Mouse (Mus musculus): ENCODE results near the gene Ccna2. TPM values are rescaled to one million over a fixed set of nuclear protein-coding genes. Genes with fewer than 3 reads are reported as not detected.

Gene Ccna2
- polyA plus RNA-seq, 1 experiment from 2014 or later, result 75.6 TPM

GRCm38 (mm10) chr3:36524466-36524865 lies 47.5 kb downstream of the Ccna2 start:
- no peaks in the 10 kb centered on the region for H3K36me3 ChIP-seq (ENCODE audit: control insufficient read depth, insufficient read depth)
- ATAC-seq, result no peak
- 80% methylated on average over 3 of the region's 3 CpGs for WGBS
- peaks cover 11% of the 10 kb centered on the region; the same call in 1 of the 2 replicates for H3K27me3 ChIP-seq (replicated peaks; ENCODE audit: control insufficient read depth, insufficient read depth, low read length)
- no peaks in the 10 kb centered on the region for H3K9me3 ChIP-seq (ENCODE audit: control insufficient read depth, low read length)
- no peak overlapping the region for H3K4me3 ChIP-seq (replicated peaks; ENCODE audit: low read length)
- no peak overlapping the region for H3K9ac ChIP-seq (replicated peaks; ENCODE audit: low read depth, low read length)
- H3K4me2 ChIP-seq (ENCODE audit: low read length), result no peak overlapping the region
- H3K4me1 ChIP-seq (replicated peaks; ENCODE audit: control insufficient read depth, insufficient read depth, low read length), result peaks cover 9% of the 10 kb centered on the region
- H3K27ac ChIP-seq (ENCODE audit: low read length), result no peak overlapping the region

GRCm38 (mm10) chr3:36522137-36522536 lies 49.8 kb downstream of the Ccna2 start:
- Histone ChIP-seq H3K9me3 (ENCODE audit: control insufficient read depth, low read length) (no peaks in the 10 kb centered on the region), H3K27ac (ENCODE audit: low read length) (no peak overlapping the region), H3K4me3 (replicated peaks; ENCODE audit: low read length) (no peak overlapping the region), H3K9ac (replicated peaks; ENCODE audit: low read depth, low read length) (no peak overlapping the region), H3K27me3 (replicated peaks; ENCODE audit: control insufficient read depth, insufficient read depth, low read length) (peaks cover 11% of the 10 kb centered on the region; the same call in 1 of the 2 replicates), H3K4me1 (replicated peaks; ENCODE audit: control insufficient read depth, insufficient read depth, low read length) (peaks cover 9% of the 10 kb centered on the region), H3K36me3 (ENCODE audit: control insufficient read depth, insufficient read depth) (no peaks in the 10 kb centered on the region), H3K4me2 (ENCODE audit: low read length) (no peak overlapping the region)
- no peak for ATAC-seq
- WGBS, result 6% methylated on average over 4 of the region's 4 CpGs

GRCm38 (mm10) chr3:36521073-36522060 lies 50.6 kb downstream of the Ccna2 start, which contains the start of gene Gm11549:
Gene Gm11549 (minus strand): TSS chr3:36521813.
- Histone ChIP-seq H3K9ac (replicated peaks; ENCODE audit: low read depth, low read length) (peak within 1 kb of the TSS; percentile 60), H3K9me3 (ENCODE audit: control insufficient read depth, low read length) (no peaks in the 10 kb centered on the region), H3K27me3 (replicated peaks; ENCODE audit: control insufficient read depth, insufficient read depth, low read length) (peaks cover 11% of the 10 kb centered on the region; the same call in 1 of the 2 replicates), H3K27ac (ENCODE audit: low read length) (no peak within 1 kb of the TSS), H3K4me3 (replicated peaks; ENCODE audit: low read length) (peak within 1 kb of the TSS; percentile 59), H3K4me1 (replicated peaks; ENCODE audit: control insufficient read depth, insufficient read depth, low read length) (peaks cover 9% of the 10 kb centered on the region), H3K4me2 (ENCODE audit: low read length) (peak within 1 kb of the TSS; percentile 90), H3K36me3 (ENCODE audit: control insufficient read depth, insufficient read depth) (no peaks in the 10 kb centered on the region)
- WGBS, result under 1% methylated on average over 51 of the region's 51 CpGs
- ATAC-seq, result peak; percentile 81

- H3K4me1 ChIP-seq (replicated peaks; ENCODE audit: control insufficient read depth, insufficient read depth, low read length), result peaks cover 4% of the 10 kb centered on the region
- ATAC-seq, result no peak
- 88% methylated on average over 9 of the region's 9 CpGs for WGBS
Observed at GRCm38 (mm10) chr3:36516196-36516595, 55.8 kb downstream of the Ccna2 start.

More at GRCm38 (mm10) chr3:36516196-36516595, 55.8 kb downstream of the Ccna2 start:
- Histone ChIP-seq H3K27ac (ENCODE audit: low read length) (no peak overlapping the region), H3K4me3 (replicated peaks; ENCODE audit: low read length) (no peak overlapping the region), H3K9me3 (ENCODE audit: control insufficient read depth, low read length) (no peaks in the 10 kb centered on the region), H3K27me3 (replicated peaks; ENCODE audit: control insufficient read depth, insufficient read depth, low read length) (0 out of 2 replicates have a peak, but pooled peaks cover 5% of the 10 kb centered on the region), H3K9ac (replicated peaks; ENCODE audit: low read depth, low read length) (no peak overlapping the region), H3K4me2 (ENCODE audit: low read length) (no peak overlapping the region), H3K36me3 (ENCODE audit: control insufficient read depth, insufficient read depth) (no peaks in the 10 kb centered on the region)

Other genes starting within 250 kb of the Ccna2 start
- 54.3 and 72.7 TPM in 2 replicates for gene Anxa5, start 96.3 kb downstream of the Ccna2 start, polyA plus RNA-seq (2015; fragmentation: Nextera tagmentation; extraction: Ambion mirVana)
- 0.27 TPM in 1 of 2 replicates, not detected in the other for gene 1810062G17Rik, start 96.2 kb downstream of the Ccna2 start, polyA plus RNA-seq (2015; fragmentation: Nextera tagmentation; extraction: Ambion mirVana)
- gene Gm11549, start 50.3 kb downstream of the Ccna2 start, polyA plus RNA-seq (2015; fragmentation: Nextera tagmentation; extraction: Ambion mirVana), result 0.39 TPM in 2 replicates
- gene Exosc9, start 19.5 kb downstream of the Ccna2 start, polyA plus RNA-seq (2015; fragmentation: Nextera tagmentation; extraction: Ambion mirVana), result 86.9 and 91.6 TPM in 2 replicates
- gene Bbs7, start 41.3 kb upstream of the Ccna2 start, polyA plus RNA-seq (2015; fragmentation: Nextera tagmentation; extraction: Ambion mirVana), result 21.3 and 21.8 TPM in 2 replicates
- 2.9 and 3.6 TPM in 2 replicates for gene Trpc3, start 118.0 kb upstream of the Ccna2 start, polyA plus RNA-seq (2015; fragmentation: Nextera tagmentation; extraction: Ambion mirVana)